Mouse (Mus musculus) heart, adult 2 months (tissue): ENCODE measurements around the gene Aldh16a1.

Experiments used
- CTCF ChIP-seq: fragments of 200-600 bp; IDR thresholded peaks from 2 replicates; pipeline ENCODE4 v1.8.1; 2022; ENCODE audit warnings: antibody characterized with exemption, mild to moderate bottlenecking, moderate library complexity
- POLR2A ChIP-seq: fragments of 200-500 bp; IDR thresholded peaks from 2 replicates; pipeline ENCODE4 v1.6.1; 2011; ENCODE audit warnings: mild to moderate bottlenecking, low read depth, low read length, control low read depth; ENCODE audit not compliant: insufficient read depth

GRCm38 (mm10) chr7:45154096-45154992, at the start of gene Aldh16a1, which contains the start of gene Pih1d1:
- TF ChIP-seq CTCF, result peak; percentile 80
- peak; percentile 95 for TF ChIP-seq POLR2A
